Mouse (Mus musculus) gastrocnemius, postnatal 10 days (tissue): ENCODE data around the gene Gzme. TPM values are rescaled to one million over a fixed set of nuclear protein-coding genes. Genes with fewer than 3 reads are reported as not detected.

Experiments used
- microRNA-seq, 2 experiments: library from miRNA; unstranded; fragments of <30 nt; microRNA quantifications; one replicate each; pipeline ENCODE4 v1.2.0; 2021
- total RNA-seq, 2 experiments: library from RNA; stranded (reverse); gene quantifications; 2 replicates each; pipeline ENCODE4 v1.2.3; 2021

The Gzme gene
- total RNA-seq, 2 experiments from 2014 or later, result not detected

Small RNA genes within 50 kb of the gene (microRNA-seq; reads per million reads assigned to microRNA genes)
- 0 reads per million in 2 experiments for gene Mir6949

Other genes starting within 250 kb of the Gzme start
- under 1 TPM; 0.16 to 0.29 TPM for gene Cbln3, start 236.2 kb downstream of the Gzme start, total RNA-seq
- 10 to 100 TPM in 1 of 2 experiments, 1 to 10 TPM in 1; 8.0 to 11.6 TPM for gene Khnyn, start 235.7 kb downstream of the Gzme start, total RNA-seq
- 10 to 100 TPM; 73.3 to 82.4 TPM for gene Sdr39u1, start 220.3 kb downstream of the Gzme start, total RNA-seq
- 10 to 100 TPM; 18.2 to 18.8 TPM for gene Cma1, start 175.9 kb downstream of the Gzme start, total RNA-seq
- 1 to 10 TPM in 1 of 2 experiments, under 1 TPM in 1; 0.65 to 1.5 TPM for gene Cma2, start 169.6 kb downstream of the Gzme start, total RNA-seq
- gene Mcpt1, start 102.7 kb downstream of the Gzme start, total RNA-seq, result not detected
- gene Mcpt9, start 90.1 kb downstream of the Gzme start, total RNA-seq, result not detected
- not detected for gene Mcpt2, start 78.6 kb downstream of the Gzme start, total RNA-seq
- 10 to 100 TPM; 12.7 to 13.9 TPM for gene Mcpt4, start 58.3 kb downstream of the Gzme start, total RNA-seq
- under 1 TPM in 1 of 2 experiments, not detected in 1; 0.43 TPM for gene Mcpt8, start 35.4 kb downstream of the Gzme start, total RNA-seq
- under 1 TPM in 1 of 2 experiments, not detected in 1; 0.97 TPM for gene Ctsg, start 18.1 kb downstream of the Gzme start, total RNA-seq
- gene Gzmd, start 12.0 kb upstream of the Gzme start, total RNA-seq, result not detected
- not detected for gene Gzmg, start 39.0 kb upstream of the Gzme start, total RNA-seq
- not detected for gene Gzmn, start 54.0 kb upstream of the Gzme start, total RNA-seq
- not detected for gene Gzmf, start 90.8 kb upstream of the Gzme start, total RNA-seq
- gene Gzmc, start 114.0 kb upstream of the Gzme start, total RNA-seq, result not detected
- not detected for gene Gzmb, start 141.6 kb upstream of the Gzme start, total RNA-seq
- gene Atp12a, start 244.4 kb upstream of the Gzme start, total RNA-seq, result not detected